In the genomic region with DNA sequence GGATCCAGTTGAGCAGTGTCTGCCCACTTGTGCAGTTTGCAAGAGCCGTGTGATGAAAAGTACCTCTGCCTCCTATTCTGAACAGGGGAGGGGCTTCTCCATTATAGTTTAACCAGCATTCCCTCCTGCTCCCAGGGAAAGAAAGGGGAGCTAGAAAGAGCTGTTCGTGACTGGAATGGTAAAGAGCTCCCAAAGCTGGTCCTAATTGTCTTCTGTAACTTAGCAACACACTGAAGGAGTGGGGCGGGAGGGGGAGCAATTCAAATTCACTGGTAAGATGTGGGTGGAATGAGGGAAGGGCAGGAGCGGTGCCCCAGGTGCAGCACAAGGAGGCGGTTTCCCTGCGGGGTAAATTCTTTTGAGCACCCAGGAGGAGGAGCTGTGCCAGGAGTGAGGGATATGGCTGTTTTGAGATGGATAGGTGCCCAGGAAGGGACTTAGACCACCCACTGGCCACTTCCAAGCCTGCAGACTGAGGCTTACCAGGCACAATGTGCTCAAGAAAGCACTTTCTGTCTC, we compare ENCODE assay signal across 8 mouse cellular contexts.
A peak's percentile ranks its signal among the peaks of the same experiment; 100 is the strongest.
DNase-seq lines count a peak whose midpoint lies in the region; ATAC-seq and TF ChIP-seq lines count a peak whose summit lies in the region.

No protein-coding gene starts in this region.

- no peaks in the 10 kb centered on the region for H3K9me3 ChIP-seq in liver, embryonic 13.5 days (replicated peaks)
- no peaks in the 10 kb centered on the region for H3K9me3 ChIP-seq in liver, embryonic 12.5 days (replicated peaks)
- no peaks in the 10 kb centered on the region for H3K9me3 ChIP-seq in midbrain, embryonic 11.5 days (ENCODE audit: control insufficient read depth, low read length)

- H3K4me2 ChIP-seq in liver, embryonic 13.5 days: 0 out of 2 replicates have a peak overlapping the region, but pooled peaks have one; percentile 8
- no peak overlapping the region for H3K4me2 ChIP-seq in liver, embryonic 12.5 days
- peak overlapping the region; percentile 28 for H3K4me2 ChIP-seq in midbrain, embryonic 11.5 days

- no peak overlapping the region for H3K9ac ChIP-seq in liver, embryonic 13.5 days
- H3K9ac ChIP-seq in liver, embryonic 12.5 days: no peak overlapping the region
- peak overlapping the region; percentile 36 for H3K9ac ChIP-seq in midbrain, embryonic 11.5 days (ENCODE audit: low read length)
- no peak overlapping the region for H3K9ac ChIP-seq in heart, adult 2 months (ENCODE audit: low read depth, low read length)

- no peak for TF ChIP-seq EP300 in heart, adult 2 months (IDR thresholded peaks at IDR 0.05; ENCODE audit: insufficient read depth, low read depth, low read length)

- DNase-seq in liver, embryonic 13.5 days: no peak
- peak; percentile 77 to 87 for DNase-seq in frontal cortex, postnatal 10 days (ENCODE audit: low spot score in 2 of 2)
- peak; percentile 68 to 80 for DNase-seq in layer of hippocampus, adult 18-20 months (ENCODE audit: low spot score in 2 of 2)
- peak; percentile 98 for DNase-seq in midbrain, embryonic 11.5 days (ENCODE audit: low spot score, missing footprints)
- no peak for DNase-seq in gastrocnemius, postnatal 10 days
- DNase-seq in heart, adult 2 months: no peak

- 40% methylated on average over 6 of the region's 6 CpGs for WGBS in liver, embryonic 13.5 days (ENCODE audit: insufficient replicate concordance)
- 34% methylated on average over 6 of the region's 6 CpGs for WGBS in liver, embryonic 12.5 days (ENCODE audit: insufficient replicate concordance)
- 6% methylated on average over 6 of the region's 6 CpGs for WGBS in midbrain, embryonic 11.5 days
- 59% methylated on average over 6 of the region's 6 CpGs for WGBS in heart, adult 2 months

- TF ChIP-seq POLR2A in heart, adult 2 months (IDR thresholded peaks at IDR 0.05; ENCODE audit: insufficient read depth, low read depth, low read length): no peak

- H3K36me3 ChIP-seq in liver, embryonic 13.5 days: no peaks in the 10 kb centered on the region
- H3K36me3 ChIP-seq in liver, embryonic 12.5 days: no peaks in the 10 kb centered on the region
- no peaks in the 10 kb centered on the region for H3K36me3 ChIP-seq in midbrain, embryonic 11.5 days (ENCODE audit: control insufficient read depth, insufficient read depth, low read length)
- no peaks in the 10 kb centered on the region for H3K36me3 ChIP-seq in heart, adult 2 months (ENCODE audit: control insufficient read depth, insufficient read depth, low read length)

- no peaks in the 10 kb centered on the region for H3K79me2 ChIP-seq in heart, adult 2 months (replicated peaks; ENCODE audit: control insufficient read depth, insufficient read depth, low read length)

- H3K4me1 ChIP-seq in liver, embryonic 13.5 days (replicated peaks): no peaks in the 10 kb centered on the region
- H3K4me1 ChIP-seq in liver, embryonic 12.5 days: no peaks in the 10 kb centered on the region
- peaks cover 21% of the 10 kb centered on the region for H3K4me1 ChIP-seq in midbrain, embryonic 11.5 days (ENCODE audit: control insufficient read depth, insufficient read depth, low read length)
- H3K4me1 ChIP-seq in heart, adult 2 months (ENCODE audit: control insufficient read depth, insufficient read depth, low read length): peaks cover 3% of the 10 kb centered on the region

- no peaks in the 10 kb centered on the region for H3K27me3 ChIP-seq in liver, embryonic 13.5 days
- H3K27me3 ChIP-seq in liver, embryonic 12.5 days (replicated peaks): 0 out of 2 replicates have a peak, but pooled peaks cover 4% of the 10 kb centered on the region
- no peaks in the 10 kb centered on the region for H3K27me3 ChIP-seq in midbrain, embryonic 11.5 days (ENCODE audit: control insufficient read depth, insufficient read depth, low read length)
- H3K27me3 ChIP-seq in heart, adult 2 months (ENCODE audit: control insufficient read depth, insufficient read depth, low read length): no peaks in the 10 kb centered on the region

- H3K4me3 ChIP-seq in liver, embryonic 13.5 days (replicated peaks): no peak overlapping the region
- no peak overlapping the region for H3K4me3 ChIP-seq in liver, embryonic 12.5 days
- H3K4me3 ChIP-seq in midbrain, embryonic 11.5 days (ENCODE audit: low read depth, low read length): no peak overlapping the region
- no peak overlapping the region for H3K4me3 ChIP-seq in heart, adult 2 months

- intact Hi-C loops in heart, adult 2 months (cut with DNase I): no loop called here

- ATAC-seq in liver, embryonic 13.5 days (ENCODE audit: low read depth): no peak
- ATAC-seq in liver, embryonic 12.5 days: no peak
- peak; percentile 93 for ATAC-seq in midbrain, embryonic 11.5 days (ENCODE audit: low FRiP score)
- no peak for ATAC-seq in erythroid progenitor cell, adult 5-6 weeks (replicated peaks; ENCODE audit: low FRiP score, poor library complexity, severe bottlenecking)

- TF ChIP-seq CTCF in heart, adult 2 months (IDR thresholded peaks at IDR 0.05): no peak

- H3K27ac ChIP-seq in liver, embryonic 13.5 days: no peak overlapping the region
- no peak overlapping the region for H3K27ac ChIP-seq in liver, embryonic 12.5 days
- peak overlapping the region; percentile 96 for H3K27ac ChIP-seq in midbrain, embryonic 11.5 days (ENCODE audit: low read depth, low read length)
- H3K27ac ChIP-seq in heart, adult 2 months: no peak overlapping the region

Comparison
In these comparisons a context has a peak if more than half of its experiments do, and no peak if none do; other contexts are left out.
1. DNase-seq: peak in frontal cortex, postnatal 10 days (2 of 2), layer of hippocampus, adult 18-20 months (2 of 2) and midbrain, embryonic 11.5 days (single experiment); none in liver, embryonic 13.5 days (single experiment), gastrocnemius, postnatal 10 days (single experiment) and heart, adult 2 months (0 of 2).